Mouse (Mus musculus) ES-Bruce4 (cell line): ENCODE data around the gene Wdr46.

Experiments used
- CTCF ChIP-seq: IDR thresholded peaks from one replicate; pipeline ENCODE4 v1.8.1; 2011; ENCODE audit warnings: low read depth, low read length
- POLR2A ChIP-seq: IDR thresholded peaks from one replicate; pipeline ENCODE4 v1.8.1; 2011; ENCODE audit warnings: low read length; ENCODE audit not compliant: insufficient read depth

- TF ChIP-seq POLR2A (peak; percentile 4), CTCF (no peak)
These were observed 24.7 kb upstream of the Wdr46 start, which contains the start of the genes Tapbp and Zbtb22 for GRCm38 (mm10) chr17:33915671-33916250.
